Mouse (Mus musculus) MEL (cell line): ENCODE data around the gene Habp2. TPM values are rescaled to one million over a fixed set of nuclear protein-coding genes. Genes with fewer than 3 reads are reported as not detected.

Source experiments
- DNase-seq: peaks from one replicate; pipeline ENCODE4 v3.0.0; 2011; ENCODE audit warnings: low read depth, low spot score
- H3K27ac ChIP-seq: 2 replicates; pipeline ENCODE4 v1.5.1; 2012; ENCODE audit warnings: low read depth, mild to moderate bottlenecking, control low read depth, low read length, moderate library complexity; ENCODE audit not compliant: control insufficient read depth
- H3K27me3 ChIP-seq, 2 experiments: fragments of 150-350 bp in 1 of 2; sonication (generic) in 1 of 2; 2 replicates each; pipeline ENCODE4 v1.6.1; 2012; ENCODE audit warnings: low read length in 2 of 2, mild to moderate bottlenecking in 2 of 2, improper control_type of control experiment in 1 of 2, moderate library complexity in 1 of 2; ENCODE audit not compliant: insufficient read depth in 2 of 2, control insufficient read depth in 1 of 2
- H3K36me3 ChIP-seq, 2 experiments: 2 replicates each; pipeline ENCODE4 v1.6.1; 2012 to 2014; ENCODE audit warnings: low read length in 2 of 2, improper control_type of control experiment in 1 of 2, inconsistent platforms in 1 of 2, mild to moderate bottlenecking in 1 of 2; ENCODE audit not compliant: insufficient read depth in 2 of 2, control insufficient read depth in 1 of 2
- H3K4me1 ChIP-seq, 2 experiments: fragments of 150-350 bp in 1 of 2; sonication (generic) in 1 of 2; 2 replicates each; pipeline ENCODE4 v1.6.1; 2012; ENCODE audit warnings: low read length in 2 of 2, improper control_type of control experiment in 1 of 2, mild to moderate bottlenecking in 1 of 2; ENCODE audit not compliant: insufficient read depth in 2 of 2, control insufficient read depth in 1 of 2
- H3K4me3 ChIP-seq, 2 experiments: fragments of 150-350 bp in 1 of 2; sonication (generic) in 1 of 2; 2 replicates each; pipeline ENCODE4 v1.5.1; 2012; ENCODE audit warnings: low read depth in 2 of 2, low read length in 2 of 2, mild to moderate bottlenecking in 2 of 2, moderate library complexity in 2 of 2, control low read depth in 1 of 2, improper control_type of control experiment in 1 of 2; ENCODE audit not compliant: control insufficient read depth in 1 of 2, insufficient read depth in 1 of 2
- H3K79me2 ChIP-seq: 2 replicates; pipeline ENCODE4 v1.6.1; 2012; ENCODE audit warnings: mild to moderate bottlenecking, low read length, moderate library complexity; ENCODE audit not compliant: control insufficient read depth, poor library complexity, insufficient read depth
- H3K9ac ChIP-seq: 2 replicates; pipeline ENCODE4 v1.6.1; 2012; ENCODE audit warnings: low read depth, mild to moderate bottlenecking, control low read depth, low read length, moderate library complexity; ENCODE audit not compliant: control insufficient read depth, poor library complexity, severe bottlenecking
- H3K9me3 ChIP-seq: fragments of 150-350 bp; sonication (generic); replicated peaks from 2 replicates; pipeline ENCODE4 v1.6.1; 2012; ENCODE audit warnings: mild to moderate bottlenecking, low read length, improper control_type of control experiment, moderate library complexity; ENCODE audit not compliant: insufficient read depth
- BHLHE40 ChIP-seq: IDR thresholded peaks from 2 replicates; pipeline ENCODE4 v1.6.1; 2012; ENCODE audit warnings: low read depth, mild to moderate bottlenecking, inconsistent platforms, low read length, improper control_type of control experiment, borderline replicate concordance
- CTCF ChIP-seq, 3 experiments: IDR thresholded peaks in 2 of 3; conservative IDR thresholded peaks in 1 of 3; 2 replicates each; pipeline ENCODE4 v1.5.1; 2011 to 2012; ENCODE audit warnings: low read length in 3 of 3, low read depth in 2 of 3, mild to moderate bottlenecking in 2 of 3, improper control_type of control experiment in 1 of 3, inconsistent platforms in 1 of 3, mixed read lengths in 1 of 3, moderate library complexity in 1 of 3; ENCODE audit not compliant: control insufficient read depth in 1 of 3, insufficient read depth in 1 of 3, poor library complexity in 1 of 3, severe bottlenecking in 1 of 3
- E2F4 ChIP-seq: IDR thresholded peaks from 2 replicates; pipeline ENCODE4 v1.6.1; 2011; ENCODE audit warnings: low read depth, low read length, improper control_type of control experiment, borderline replicate concordance
- ELF1 ChIP-seq: IDR thresholded peaks from 2 replicates; pipeline ENCODE4 v1.6.1; 2014; ENCODE audit warnings: low read depth, mild to moderate bottlenecking, inconsistent platforms, low read length, improper control_type of control experiment, moderate library complexity
- ETS1 ChIP-seq: IDR thresholded peaks from 2 replicates; pipeline ENCODE4 v1.6.1; 2012; ENCODE audit warnings: low read depth, mild to moderate bottlenecking, inconsistent platforms, low read length, improper control_type of control experiment, moderate library complexity
- JUND ChIP-seq: IDR thresholded peaks from 2 replicates; pipeline ENCODE4 v1.6.1; 2011; ENCODE audit warnings: low read depth, mild to moderate bottlenecking, improper control_type of control experiment, low read length
- KAT2A ChIP-seq: conservative IDR thresholded peaks from 2 replicates; pipeline ENCODE4 v1.6.1; 2012; ENCODE audit warnings: low read depth, low read length, improper control_type of control experiment, inconsistent platforms
- MAX ChIP-seq: IDR thresholded peaks from 2 replicates; pipeline ENCODE4 v1.6.1; 2011; ENCODE audit warnings: low read length, improper control_type of control experiment
- MAZ ChIP-seq: IDR thresholded peaks from 2 replicates; pipeline ENCODE4 v1.6.1; 2012; ENCODE audit warnings: low read depth, mild to moderate bottlenecking, inconsistent platforms, low read length, improper control_type of control experiment
- MEF2A ChIP-seq: IDR thresholded peaks from 2 replicates; pipeline ENCODE4 v1.6.1; 2014; ENCODE audit warnings: low read depth, mild to moderate bottlenecking, inconsistent platforms, low read length, improper control_type of control experiment; ENCODE audit not compliant: poor library complexity, insufficient replicate concordance, severe bottlenecking; ENCODE audit errors: extremely low read depth
- MXI1 ChIP-seq: IDR thresholded peaks from 2 replicates; pipeline ENCODE4 v1.6.1; 2011; ENCODE audit warnings: mild to moderate bottlenecking, low read depth, low read length, improper control_type of control experiment
- MYB ChIP-seq: IDR thresholded peaks from 2 replicates; pipeline ENCODE4 v1.6.1; 2011; ENCODE audit warnings: mild to moderate bottlenecking, low read depth, low read length, improper control_type of control experiment
- NELFE ChIP-seq: IDR thresholded peaks from 2 replicates; pipeline ENCODE4 v1.6.1; 2011; ENCODE audit warnings: low read depth, low read length, improper control_type of control experiment
- RAD21 ChIP-seq: IDR thresholded peaks from 2 replicates; pipeline ENCODE4 v1.6.1; 2011; ENCODE audit warnings: mild to moderate bottlenecking, low read depth, low read length, improper control_type of control experiment
- RCOR1 ChIP-seq: IDR thresholded peaks from 2 replicates; pipeline ENCODE4 v1.6.1; 2012; ENCODE audit warnings: low read depth, mild to moderate bottlenecking, inconsistent platforms, low read length, improper control_type of control experiment
- SIN3A ChIP-seq: IDR thresholded peaks from 2 replicates; pipeline ENCODE4 v1.6.1; 2012; ENCODE audit warnings: low read length, improper control_type of control experiment, inconsistent platforms
- SMC3 ChIP-seq: IDR thresholded peaks from 2 replicates; pipeline ENCODE4 v1.6.1; 2011; ENCODE audit warnings: low read depth, low read length, improper control_type of control experiment
- TBP ChIP-seq: IDR thresholded peaks from 2 replicates; pipeline ENCODE4 v1.8.0; 2011; ENCODE audit warnings: low read depth, low read length, improper control_type of control experiment
- TCF12 ChIP-seq: IDR thresholded peaks from 2 replicates; pipeline ENCODE4 v1.6.1; 2014; ENCODE audit warnings: low read depth, mild to moderate bottlenecking, inconsistent platforms, low read length, improper control_type of control experiment, moderate library complexity
- USF1 ChIP-seq: IDR thresholded peaks from 2 replicates; pipeline ENCODE4 v1.6.1; 2014; ENCODE audit warnings: low read depth, mild to moderate bottlenecking, inconsistent platforms, low read length, improper control_type of control experiment, moderate library complexity
- ZC3H11A ChIP-seq: IDR thresholded peaks from 2 replicates; pipeline ENCODE4 v1.6.1; 2012; ENCODE audit warnings: low read depth, mild to moderate bottlenecking, inconsistent platforms, low read length, improper control_type of control experiment
- ZKSCAN1 ChIP-seq: IDR thresholded peaks from 2 replicates; pipeline ENCODE4 v1.6.1; 2012; ENCODE audit warnings: low read depth, mild to moderate bottlenecking, inconsistent platforms, low read length, improper control_type of control experiment, moderate library complexity
- ZMIZ1 ChIP-seq: IDR thresholded peaks from 2 replicates; pipeline ENCODE4 v1.6.1; 2012; ENCODE audit warnings: low read depth, mild to moderate bottlenecking, inconsistent platforms, low read length, improper control_type of control experiment, moderate library complexity
- polyA plus RNA-seq, 2 experiments: library from polyadenylated mRNA; stranded (reverse) in 1 of 2; unstranded in 1 of 2; fragments of >175 nt in 1 of 2; fragments of >200 nt in 1 of 2; gene quantifications; 2 replicates each; pipeline versions ENCODE4 v1.2.1 to v1.2.4; 2012; ENCODE audit warnings: low replicate concordance in 2 of 2, low read depth in 1 of 2; ENCODE audit not compliant: insufficient read length in 2 of 2, insufficient read depth in 1 of 2, missing spikeins in 1 of 2
- total RNA-seq: library from RNA; depleted of rRNA; stranded (reverse); fragments of 300-350 nt; gene quantifications from 2 replicates; pipeline ENCODE4 v1.2.3, GENCODE M21; 2012

Gene Habp2
- total and polyA plus RNA-seq, 3 experiments = not detected

GRCm38 (mm10) chr19:56254751-56255150 is 32.2 kb upstream of the Habp2 start:
- no peak for TF ChIP-seq MXI1
- TF ChIP-seq RAD21 = peak; percentile 17
- TF ChIP-seq MEF2A = no peak
- peak; percentile 71 to 84 (median 84) for TF ChIP-seq CTCF (IDR thresholded peaks at IDR 0.05 in 2 of 3, conservative IDR thresholded peaks at IDR 0.05 in 1 of 3; ENCODE audit: control insufficient read depth in 1 of 3, insufficient read depth in 1 of 3, low read depth in 2 of 3, low read length in 3 of 3, poor library complexity in 1 of 3, severe bottlenecking in 1 of 3)
- TF ChIP-seq RCOR1 = no peak
- no peak for TF ChIP-seq ETS1
- TF ChIP-seq NELFE = no peak
- TF ChIP-seq MYB = no peak
- peak; percentile 60 for TF ChIP-seq SMC3
- TF ChIP-seq MAX = no peak
- no peak for TF ChIP-seq KAT2A
- TF ChIP-seq SIN3A = no peak
- no peak for TF ChIP-seq E2F4
- peak; percentile 53 for DNase-seq
- peaks cover 0 to 5% of the 10 kb centered on the region in 2 experiments; a peak in 3 of 4 replicates for H3K4me1 ChIP-seq
- H3K9ac ChIP-seq = no peak overlapping the region
- H3K27me3 ChIP-seq = peaks cover 1 to 3% of the 10 kb centered on the region in 2 experiments; a peak in 3 of 4 replicates
- H3K36me3 ChIP-seq = peaks cover 0 to 2% of the 10 kb centered on the region in 2 experiments; a peak in 1 of 4 replicates
- H3K4me3 ChIP-seq = no peak overlapping the region
- H3K79me2 ChIP-seq = no peaks in the 10 kb centered on the region
- H3K27ac ChIP-seq = no peak overlapping the region
- H3K9me3 ChIP-seq = no peaks in the 10 kb centered on the region

- Histone ChIP-seq H3K4me1 (peaks cover 0 to 5% of the 10 kb centered on the region in 2 experiments; a peak in 3 of 4 replicates), H3K36me3 (peaks cover 0 to 2% of the 10 kb centered on the region in 2 experiments; a peak in 1 of 4 replicates), H3K27me3 (peaks cover 1 to 3% of the 10 kb centered on the region in 2 experiments; a peak in 3 of 4 replicates), H3K4me3 (no peak overlapping the region), H3K9ac (no peak overlapping the region), H3K27ac (no peak overlapping the region), H3K79me2 (no peaks in the 10 kb centered on the region), H3K9me3 (no peaks in the 10 kb centered on the region)
- TF ChIP-seq ZC3H11A = peak; percentile 82
- TF ChIP-seq TCF12 = 0 out of 2 replicates have a peak, but pooled peaks have one; percentile 16
- TF ChIP-seq BHLHE40 = peak; percentile 46; the same call in 1 of the 2 replicates
- no peak for TF ChIP-seq TBP
- TF ChIP-seq RAD21 = peak; percentile 99
- TF ChIP-seq ZKSCAN1 = no peak
- 0 out of 2 replicates have a peak, but pooled peaks have one; percentile 32 for TF ChIP-seq MAZ
- 0 out of 2 replicates have a peak, but pooled peaks have one; percentile 54 for TF ChIP-seq JUND
- TF ChIP-seq USF1 = no peak
- peak; percentile 56 to 99 (median 92) for TF ChIP-seq CTCF (IDR thresholded peaks at IDR 0.05 in 2 of 3, conservative IDR thresholded peaks at IDR 0.05 in 1 of 3; ENCODE audit: control insufficient read depth in 1 of 3, insufficient read depth in 1 of 3, low read depth in 2 of 3, low read length in 3 of 3, poor library complexity in 1 of 3, severe bottlenecking in 1 of 3)
- TF ChIP-seq ELF1 = 0 out of 2 replicates have a peak, but pooled peaks have one; percentile 25
- TF ChIP-seq ZMIZ1 = no peak
- TF ChIP-seq SMC3 = peak; percentile 85
- DNase-seq = peak; percentile 76
Measured at GRCm38 (mm10) chr19:56255506-56255905, 31.4 kb upstream of the Habp2 start.
